Mouse (Mus musculus): Measurements from ENCODE around the gene Fn3krp. TPM values are rescaled to one million over a fixed set of nuclear protein-coding genes. Genes with fewer than 3 reads are reported as not detected.

Fn3krp gene
- total RNA-seq, 2 experiments from 2014 or later, result 46.2 to 49.0 TPM

- Histone ChIP-seq H3K27ac (peak within 1 kb of the TSS; percentile 90), H3K4me3 (peak within 1 kb of the TSS; percentile 58)
- peak; percentile 94 to 98 for DNase-seq (ENCODE audit: extremely low spot score in 1 of 2, low spot score in 2 of 2)
- TF ChIP-seq CTCF (IDR thresholded peaks at IDR 0.05), result peak; percentile 7; the same call in 1 of the 2 replicates
- intact Hi-C loops (cut with DNase I), result no loop called here
Measured at GRCm38 (mm10) chr11:121451753-121452635, 30.8 kb downstream of the Fn3krp start, which contains the start of gene Tbcd. Tbcd (plus strand) TSS chr11:121451949.

- no peak for DNase-seq (ENCODE audit: extremely low spot score in 1 of 2, low spot score in 2 of 2)
- peak; percentile 21 for TF ChIP-seq CTCF (IDR thresholded peaks at IDR 0.05)
- Histone ChIP-seq H3K4me3 (no peak overlapping the region), H3K27ac (no peak overlapping the region)
- intact Hi-C loops (cut with DNase I), result no loop called here
Measured at GRCm38 (mm10) chr11:121457874-121458273, 36.7 kb downstream of the Fn3krp start.

GRCm38 (mm10) chr11:121467408-121467807 is 46.2 kb downstream of the Fn3krp start:
- no peak for DNase-seq (ENCODE audit: extremely low spot score in 1 of 2, low spot score in 2 of 2)
- no peak for TF ChIP-seq CTCF (IDR thresholded peaks at IDR 0.05)
- no peak overlapping the region for H3K4me3 ChIP-seq
- intact Hi-C loops (cut with DNase I), result no loop called here
- no peak overlapping the region for H3K27ac ChIP-seq

- Histone ChIP-seq H3K27ac (no peak overlapping the region), H3K4me3 (no peak overlapping the region)
- DNase-seq (ENCODE audit: extremely low spot score in 1 of 2, low spot score in 2 of 2), result no peak
- no peak for TF ChIP-seq CTCF (IDR thresholded peaks at IDR 0.05)
- intact Hi-C loops (cut with DNase I), result loop anchor here (1.0 to 5.0 kb wide), 2 partner anchors 122 to 333 kb away; no protein-coding TSS in a partner anchor
Measured at GRCm38 (mm10) chr11:121474831-121475230, 53.6 kb downstream of the Fn3krp start.

- intact Hi-C loops (cut with DNase I), result loop anchor here (1.0 to 5.0 kb wide), 2 partner anchors 121 to 332 kb away; no protein-coding TSS in a partner anchor
- no peak overlapping the region for H3K27ac ChIP-seq
Measured at GRCm38 (mm10) chr11:121475699-121476415, 54.7 kb downstream of the Fn3krp start.

GRCm38 (mm10) chr11:121479476-121480203 is 58.4 kb downstream of the Fn3krp start:
- H3K27ac ChIP-seq, result no peak overlapping the region
- no peak for DNase-seq (ENCODE audit: extremely low spot score in 1 of 2, low spot score in 2 of 2)
- no peak overlapping the region for H3K4me3 ChIP-seq
- intact Hi-C loops (cut with DNase I), result loop anchor here (5.0 kb wide), 1 partner anchor 118 kb away; no protein-coding TSS in a partner anchor
- TF ChIP-seq CTCF (IDR thresholded peaks at IDR 0.05), result no peak

More at GRCm38 (mm10) chr11:121475699-121476415, 54.7 kb downstream of the Fn3krp start:
- peak; percentile 69 to 73 for DNase-seq (ENCODE audit: extremely low spot score in 1 of 2, low spot score in 2 of 2)
- H3K4me3 ChIP-seq, result no peak overlapping the region
- TF ChIP-seq CTCF (IDR thresholded peaks at IDR 0.05), result peak; percentile 95

Small RNAs within 50 kb of the gene (microRNA-seq; reads per million reads assigned to microRNA genes)
- gene Mir7236, result 0 to 0.24 reads per million in 2 experiments

Other genes with a start within 250 kb of the Fn3krp start
- gene Hexdc, start 217.0 kb upstream of the Fn3krp start, total RNA-seq (2021), result 10 to 100 TPM; 21.2 to 26.8 TPM
- gene Ogfod3, start 216.7 kb upstream of the Fn3krp start, total RNA-seq (2021), result 1 to 10 TPM; 7.2 TPM
- gene Cybc1, start 192.1 kb upstream of the Fn3krp start, total RNA-seq (2021), result 10 to 100 TPM; 22.0 to 23.3 TPM
- gene Narf, start 184.1 kb upstream of the Fn3krp start, total RNA-seq (2021), result 10 to 100 TPM; 39.2 to 48.9 TPM
- 10 to 100 TPM; 84.0 to 86.5 TPM for gene Foxk2, start 161.4 kb upstream of the Fn3krp start, total RNA-seq (2021)
- gene Wdr45b, start 67.0 kb upstream of the Fn3krp start, total RNA-seq (2021), result 10 to 100 TPM; 62.1 to 70.9 TPM
- gene Rab40b, start 33.1 kb upstream of the Fn3krp start, total RNA-seq (2021), result 10 to 100 TPM; 43.5 to 53.4 TPM
- 10 to 100 TPM; 56.4 to 57.1 TPM for gene Fn3k, start 13.5 kb downstream of the Fn3krp start, total RNA-seq (2021)
- 10 to 100 TPM; 34.7 to 37.1 TPM for gene Tbcd, start 30.5 kb downstream of the Fn3krp start, total RNA-seq (2021)
- under 1 TPM; 0.09 to 0.16 TPM for gene Zfp750, start 97.9 kb downstream of the Fn3krp start, total RNA-seq (2021)